Mouse (Mus musculus): Measurements from ENCODE around the gene Akap2. TPM values are rescaled to one million over a fixed set of nuclear protein-coding genes. Genes with fewer than 3 reads are reported as not detected.

Akap2 gene
- polyA plus RNA-seq, 1 experiment, result 0.01 TPM

- TF ChIP-seq GATA1 (IDR thresholded peaks at IDR 0.05; ENCODE audit: low read length), result no peak
Observed at GRCm38 (mm10) chr4:57846381-57846990, 129.0 kb downstream of the Akap2 start.

- TF ChIP-seq GATA1 (IDR thresholded peaks at IDR 0.05; ENCODE audit: low read length), result no peak
Observed at GRCm38 (mm10) chr4:57846991-57847422, 129.6 kb downstream of the Akap2 start.

- TF ChIP-seq GATA1 (IDR thresholded peaks at IDR 0.05; ENCODE audit: low read length), result no peak
Observed at GRCm38 (mm10) chr4:57847676-57848075, 130.2 kb downstream of the Akap2 start.

GRCm38 (mm10) chr4:57849465-57849864 lies 132.0 kb downstream of the Akap2 start:
- TF ChIP-seq GATA1 (IDR thresholded peaks at IDR 0.05; ENCODE audit: low read length), result no peak

GRCm38 (mm10) chr4:57851731-57852130 lies 134.3 kb downstream of the Akap2 start:
- no peak for TF ChIP-seq GATA1 (IDR thresholded peaks at IDR 0.05; ENCODE audit: low read length)

- no peak for TF ChIP-seq GATA1 (IDR thresholded peaks at IDR 0.05; ENCODE audit: low read length)
Observed at GRCm38 (mm10) chr4:57852461-57853040, 135.1 kb downstream of the Akap2 start.

- TF ChIP-seq GATA1 (IDR thresholded peaks at IDR 0.05; ENCODE audit: low read length), result no peak
Observed at GRCm38 (mm10) chr4:57854181-57854580, 136.7 kb downstream of the Akap2 start.

GRCm38 (mm10) chr4:57855281-57855941 lies 138.0 kb downstream of the Akap2 start:
- TF ChIP-seq GATA1 (IDR thresholded peaks at IDR 0.05; ENCODE audit: low read length), result no peak

- TF ChIP-seq GATA1 (IDR thresholded peaks at IDR 0.05; ENCODE audit: low read length), result no peak
Observed at GRCm38 (mm10) chr4:57856673-57857072, 139.2 kb downstream of the Akap2 start.

- TF ChIP-seq GATA1 (IDR thresholded peaks at IDR 0.05; ENCODE audit: low read length), result no peak
Observed at GRCm38 (mm10) chr4:57860204-57860611, 142.8 kb downstream of the Akap2 start.

- TF ChIP-seq GATA1 (IDR thresholded peaks at IDR 0.05; ENCODE audit: low read length), result no peak
Observed at GRCm38 (mm10) chr4:57861166-57861565, 143.7 kb downstream of the Akap2 start.

GRCm38 (mm10) chr4:57861856-57862255 lies 144.4 kb downstream of the Akap2 start:
- TF ChIP-seq GATA1 (IDR thresholded peaks at IDR 0.05; ENCODE audit: low read length), result no peak

- TF ChIP-seq GATA1 (IDR thresholded peaks at IDR 0.05; ENCODE audit: low read length), result no peak
Observed at GRCm38 (mm10) chr4:57862269-57862986, 145.0 kb downstream of the Akap2 start.

GRCm38 (mm10) chr4:57866088-57866487 lies 148.6 kb downstream of the Akap2 start:
- no peak for TF ChIP-seq GATA1 (IDR thresholded peaks at IDR 0.05; ENCODE audit: low read length)

- TF ChIP-seq GATA1 (IDR thresholded peaks at IDR 0.05; ENCODE audit: low read length), result no peak
Observed at GRCm38 (mm10) chr4:57866990-57867389, 149.5 kb downstream of the Akap2 start.

GRCm38 (mm10) chr4:57867454-57867853 lies 150.0 kb downstream of the Akap2 start:
- TF ChIP-seq GATA1 (IDR thresholded peaks at IDR 0.05; ENCODE audit: low read length), result no peak

Measured in G1E-ER4 (cell line).